Mouse (Mus musculus): Measurements from ENCODE around the gene 1700008P02Rik. TPM values are rescaled to one million over a fixed set of nuclear protein-coding genes. Genes with fewer than 3 reads are reported as not detected.

Gene 1700008P02Rik
- not detected for total RNA-seq (2023)

DNA sequence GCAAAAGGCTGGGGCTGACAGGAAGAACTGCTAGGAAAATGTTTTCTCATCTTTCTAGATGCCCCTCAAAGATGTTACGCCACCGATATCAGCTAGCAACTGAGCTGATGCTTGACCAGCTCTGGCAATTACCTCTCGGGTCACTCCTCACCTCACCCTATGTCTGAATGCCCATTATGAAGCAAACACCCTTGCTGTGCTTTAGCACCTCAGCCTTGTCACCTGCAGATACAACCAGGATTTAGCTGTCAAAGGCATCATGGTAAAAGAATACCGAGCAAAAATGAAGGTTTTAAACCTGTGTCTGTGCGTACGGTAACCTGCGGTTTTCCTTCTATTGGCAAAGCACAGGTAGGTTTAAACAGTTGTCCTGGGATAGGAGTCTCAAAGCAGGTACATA lies at the start of gene 1700008P02Rik:
Gene 1700008P02Rik (minus strand): TSS at position 101 of the 400 bp plus-strand sequence.

